In genomic region chr8:126872574-126872973, GRCm38 (mm10) we compare ENCODE assay signal across 12 mouse cellular contexts.
DNase-seq lines count a peak whose midpoint lies in the region; TF ChIP-seq lines count a peak whose summit lies in the region.
"Had no signal": no experiment of that assay in that cellular context is flagged by ENCODE, and none has a peak within 500 bp of the region (broad histone marks: within the 10 kb centered on the region; RNA-seq: fewer than 3 reads in every experiment).

No protein-coding gene starts in this region.

- H3K4me3 ChIP-seq in lung, adult 2 months (replicated peaks; ENCODE audit: extremely low read depth, low read depth, low read length): no peak overlapping the region
- no peak overlapping the region for H3K4me3 ChIP-seq in macrophage (ENCODE audit: inconsistent target)
- H3K4me3 ChIP-seq: heart, embryonic 15.5 days; lung, embryonic 15.5 days had no signal

- intact Hi-C loops in gastrocnemius, postnatal 14 days (cut with DNase I; ENCODE audit: low total_unique reads): no loop called here

- TF ChIP-seq CTCF in lung, adult 2 months (IDR thresholded peaks at IDR 0.05; ENCODE audit: insufficient read depth, low read length): no peak

- no peak for TF ChIP-seq POLR2A in lung, adult 2 months (IDR thresholded peaks at IDR 0.05; ENCODE audit: borderline replicate concordance, extremely low read depth, low read depth, low read length)

- 70% methylated on average over 4 of the region's 4 CpGs for WGBS in lung, adult 2 months
- 29% methylated on average over 4 of the region's 4 CpGs for WGBS in macrophage (ENCODE audit: missing documents)

- peaks cover 14% of the 10 kb centered on the region for H3K4me1 ChIP-seq in lung, adult 2 months (ENCODE audit: control insufficient read depth, insufficient read depth, low read length)

- H3K79me2 ChIP-seq in macrophage (ENCODE audit: inconsistent target): no peaks in the 10 kb centered on the region

- peak; percentile 78 for DNase-seq in gastrocnemius, adult 18-20 months (ENCODE audit: low spot score)
- DNase-seq in gastrocnemius, postnatal 4 days (ENCODE audit: low spot score in 2 of 2): no peak
- peak; percentile 68 to 71 for DNase-seq in lung, adult 18-20 months
- no peak for DNase-seq in lung, adult 2 months
- peak; percentile 64 for DNase-seq in gastrocnemius, postnatal 14 days
- no peak for DNase-seq in right cerebral cortex, adult 2 months (ENCODE audit: low spot score in 2 of 2)
- DNase-seq in T-cell, adult 2 months (ENCODE audit: low spot score): no peak
- DNase-seq: cerebellum, adult 11 months; right cerebral cortex, adult 18-20 months had no signal

- H3K27ac ChIP-seq in macrophage: peak overlapping the region; percentile 100
- H3K27ac ChIP-seq: heart, embryonic 15.5 days; lung, embryonic 15.5 days had no signal

- H3K36me3 ChIP-seq in macrophage (ENCODE audit: inconsistent target): no peaks in the 10 kb centered on the region
- H3K36me3 ChIP-seq: heart, embryonic 15.5 days; lung, embryonic 15.5 days had no signal

Comparison
In these comparisons a context has a peak if more than half of its experiments do, and no peak if none do; other contexts are left out.
1. DNase-seq: peak in gastrocnemius, adult 18-20 months (single experiment), lung, adult 18-20 months (2 of 2) and gastrocnemius, postnatal 14 days (single experiment); none in gastrocnemius, postnatal 4 days (0 of 2), lung, adult 2 months (single experiment), right cerebral cortex, adult 2 months (0 of 2) and T-cell, adult 2 months (single experiment).